Mouse (Mus musculus) bone marrow, adult 2 months (tissue): ENCODE measurements around the gene Gm21865. TPM values are rescaled to one million over a fixed set of nuclear protein-coding genes. Genes with fewer than 3 reads are reported as not detected.
"Not testable (repeated sequence)": the region's sequence is repeated elsewhere in the genome, so short reads cannot be mapped to it uniquely, and the experiment has no call there.

Source experiments
- H3K27ac ChIP-seq: fragments of 200-500 bp; 2 replicates; pipeline ENCODE4 v1.5.1; 2012; ENCODE audit warnings: low read depth, mild to moderate bottlenecking, control low read depth, inconsistent platforms, low read length; ENCODE audit not compliant: control insufficient read depth, poor library complexity, insufficient read depth
- H3K4me1 ChIP-seq: fragments of 200-500 bp; 2 replicates; pipeline ENCODE4 v1.6.1; 2011; ENCODE audit warnings: low read length; ENCODE audit not compliant: control insufficient read depth, insufficient read depth
- H3K4me3 ChIP-seq: fragments of 200-500 bp; replicated peaks from 2 replicates; pipeline ENCODE3; 2011; ENCODE audit warnings: mild to moderate bottlenecking, low read depth, low read length, control low read depth; ENCODE audit not compliant: control insufficient read depth
- WGBS: fragments of 180-500 bp; shearing (Covaris S2); methylation state at CpG from one replicate; pipeline ENCODE4 v1.1.7; 2018; 5-methylcytosine and 5-hydroxymethylcytosine counted together
- polyA plus RNA-seq: library from polyadenylated mRNA; stranded (reverse); fragments of >200 nt; gene quantifications from 2 replicates; pipeline ENCODE4 v1.2.4, GENCODE M21; 2011; ENCODE audit warnings: low replicate concordance; ENCODE audit not compliant: missing spikeins, insufficient read depth, insufficient read length

Gene Gm21865
- not detected in 2 replicates for polyA plus RNA-seq

DNA sequence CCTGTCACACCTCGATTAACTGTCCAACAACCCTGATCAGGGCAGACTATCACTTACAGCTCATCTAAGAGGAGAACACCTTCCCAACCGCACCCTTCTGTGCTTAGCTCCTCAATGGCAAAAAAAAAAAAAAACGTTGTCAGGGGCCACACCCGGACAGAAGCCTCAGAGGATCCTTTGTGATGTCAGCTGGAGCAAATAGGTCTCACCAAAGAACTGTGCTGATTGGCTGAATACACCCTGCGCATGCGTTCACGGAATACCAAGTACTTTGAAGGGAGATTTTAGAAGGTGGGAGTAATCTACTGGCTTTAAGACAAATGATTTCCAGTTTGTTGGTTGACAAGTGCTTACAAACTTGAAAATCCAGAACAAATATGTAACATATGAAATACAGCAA is at the start of gene Gm21865:
Gene Gm21865, minus strand, starts transcription at position 101 of the 400 bp plus-strand sequence.
- H3K4me3 ChIP-seq, H3K4me1 ChIP-seq, H3K27ac ChIP-seq: not testable (repeated sequence)
- no CpG with 5 or more reads among the region's 7 CpGs for WGBS

Other genes with a start within 250 kb of the Gm21865 start
- not detected in 2 replicates for gene Gm21882, start 64.6 kb upstream of the Gm21865 start, polyA plus RNA-seq